Mouse (Mus musculus): ENCODE data around the gene Mrps12.
"Not testable (repeated sequence)": the region's sequence is repeated elsewhere in the genome, so short reads cannot be mapped to it uniquely, and the experiment has no call there.

Mrps12 gene

DNA sequence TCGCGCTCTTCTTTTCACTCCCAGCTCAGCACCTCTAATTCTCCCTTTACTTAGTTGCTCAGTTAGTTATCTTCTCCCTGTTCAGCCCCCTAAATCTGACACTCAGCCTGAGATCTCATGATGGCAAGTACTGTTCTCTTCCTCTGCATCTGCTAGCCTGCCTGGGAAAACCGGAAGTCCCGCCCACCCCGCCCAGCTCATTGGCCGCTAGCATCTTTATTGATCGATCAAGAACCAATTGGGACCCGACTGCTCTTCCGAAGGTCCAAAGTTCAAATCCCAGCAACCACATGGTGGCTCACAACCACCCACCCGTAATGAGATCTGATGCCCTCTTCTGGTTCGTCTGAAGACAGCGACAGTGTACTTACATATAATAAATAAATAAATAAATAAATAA is 40.3 kb downstream of the Mrps12 start:
- DNase-seq, result not testable (repeated sequence)

DNA sequence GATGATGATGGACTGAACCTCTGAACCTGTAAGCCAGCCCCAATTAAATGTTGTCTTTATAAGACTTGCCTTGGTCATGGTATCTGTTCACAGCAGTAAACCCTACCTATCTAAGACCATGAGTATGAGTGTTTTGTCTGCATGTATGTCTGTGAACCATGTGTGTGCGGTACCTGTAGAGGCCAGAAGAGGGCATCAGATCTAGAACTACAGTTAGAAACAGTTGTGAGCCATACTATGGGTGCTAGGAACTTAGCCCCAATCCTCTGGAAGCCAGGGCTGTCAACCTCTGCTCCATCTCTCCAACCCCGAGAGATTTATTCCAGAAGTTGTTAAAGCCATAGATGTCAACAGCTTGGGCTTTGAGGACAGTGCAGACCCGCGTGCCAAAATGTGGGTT is 41.4 kb downstream of the Mrps12 start:
- DNase-seq, result no peak

DNA sequence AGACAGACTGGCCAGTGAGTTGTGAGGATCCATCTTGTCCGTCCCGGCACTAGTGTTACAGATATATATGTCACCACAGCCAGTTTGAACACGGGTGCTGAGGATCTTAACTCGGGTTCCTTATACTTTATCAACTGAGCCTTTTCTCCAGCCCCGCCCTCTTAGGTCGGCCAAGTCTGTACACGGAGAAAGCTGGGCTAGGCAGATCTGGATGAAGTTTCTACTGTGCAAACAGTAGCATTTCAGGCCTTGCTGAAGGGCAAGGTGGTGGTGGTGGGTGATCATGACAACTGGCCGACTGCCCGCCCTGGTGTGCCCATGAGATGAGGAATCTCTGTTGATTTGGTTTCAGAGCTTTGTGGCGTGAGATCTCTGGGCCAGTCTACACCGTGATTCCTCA is 44.3 kb downstream of the Mrps12 start:
- no peak for DNase-seq

DNA sequence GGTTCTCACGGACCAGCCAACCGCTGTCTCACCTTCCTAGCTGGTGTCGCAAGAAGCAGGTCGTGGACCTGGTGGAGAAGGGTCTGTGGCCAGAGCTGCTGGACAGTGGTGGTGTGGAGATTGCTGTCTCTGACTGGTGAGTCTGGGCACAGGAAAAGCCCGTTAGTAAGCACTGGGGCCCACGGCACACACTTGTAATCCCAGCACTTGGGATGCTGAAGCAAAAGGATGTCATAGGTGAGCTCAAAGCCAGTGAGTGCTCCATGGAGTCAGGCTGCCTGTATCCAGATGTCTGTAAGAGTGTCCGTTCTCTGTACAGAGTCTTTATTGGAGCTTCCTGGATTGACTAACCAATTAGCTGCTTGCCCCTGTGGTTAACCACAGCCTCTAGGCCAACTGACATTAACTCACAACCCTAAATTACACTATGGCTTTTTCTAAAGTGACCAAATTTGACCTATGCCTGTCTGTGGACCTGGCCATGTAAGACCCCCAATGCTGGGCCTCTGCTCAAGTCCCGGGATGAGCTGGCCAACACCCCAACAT is 46.6 kb downstream of the Mrps12 start:
- no peak for DNase-seq

DNA sequence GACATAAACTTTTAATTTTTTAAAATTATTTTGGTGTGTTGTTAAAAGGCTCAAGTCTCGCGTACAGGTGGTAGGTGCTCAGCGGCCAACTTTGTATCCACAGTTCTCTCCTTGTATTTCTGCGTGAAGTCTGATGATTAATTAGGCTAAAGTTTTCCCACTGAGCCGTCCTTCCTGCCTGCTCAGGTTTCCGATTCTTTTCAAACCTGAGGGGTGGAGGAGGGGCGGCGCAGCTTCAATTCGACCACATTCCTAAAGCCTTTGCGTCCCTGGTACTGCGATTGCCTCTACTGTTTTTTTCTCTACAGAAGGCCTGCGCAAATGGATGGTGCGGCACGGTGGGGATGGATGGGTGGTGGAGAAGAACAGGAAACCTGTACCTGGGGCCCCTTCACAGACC is 47.2 kb downstream of the Mrps12 start:
- peak; percentile 72 for DNase-seq

DNA sequence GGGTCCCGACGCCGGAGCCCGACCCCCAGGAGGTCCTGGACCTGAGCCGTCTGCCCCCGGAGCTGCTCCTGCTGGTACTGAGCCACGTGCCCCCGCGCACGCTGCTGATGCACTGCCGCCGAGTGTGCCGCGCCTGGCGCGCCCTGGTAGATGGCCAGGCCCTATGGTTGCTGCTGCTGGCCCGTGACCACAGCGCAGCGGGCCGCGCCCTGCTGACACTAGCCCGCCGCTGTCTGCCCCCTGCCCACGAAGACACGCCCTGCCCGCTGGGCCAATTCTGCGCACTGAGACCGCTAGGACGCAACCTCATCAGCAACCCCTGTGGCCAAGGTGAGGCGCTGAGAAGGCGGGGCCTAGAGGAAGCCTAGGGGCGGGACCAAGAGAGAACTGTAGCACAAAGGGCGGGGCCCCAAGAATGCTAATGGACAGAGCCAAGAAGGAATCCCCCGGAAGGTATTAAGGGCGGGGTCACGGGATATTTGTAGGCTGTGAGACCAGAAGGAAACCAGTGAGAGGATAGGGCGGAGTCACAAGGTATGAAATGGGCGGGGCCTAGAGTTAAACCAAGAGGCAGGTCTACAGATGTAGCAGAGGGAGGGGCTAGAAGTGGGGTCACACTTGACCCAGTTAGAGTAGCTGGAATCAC is 48.2 kb downstream of the Mrps12 start:
- peak; percentile 87 for DNase-seq

DNA sequence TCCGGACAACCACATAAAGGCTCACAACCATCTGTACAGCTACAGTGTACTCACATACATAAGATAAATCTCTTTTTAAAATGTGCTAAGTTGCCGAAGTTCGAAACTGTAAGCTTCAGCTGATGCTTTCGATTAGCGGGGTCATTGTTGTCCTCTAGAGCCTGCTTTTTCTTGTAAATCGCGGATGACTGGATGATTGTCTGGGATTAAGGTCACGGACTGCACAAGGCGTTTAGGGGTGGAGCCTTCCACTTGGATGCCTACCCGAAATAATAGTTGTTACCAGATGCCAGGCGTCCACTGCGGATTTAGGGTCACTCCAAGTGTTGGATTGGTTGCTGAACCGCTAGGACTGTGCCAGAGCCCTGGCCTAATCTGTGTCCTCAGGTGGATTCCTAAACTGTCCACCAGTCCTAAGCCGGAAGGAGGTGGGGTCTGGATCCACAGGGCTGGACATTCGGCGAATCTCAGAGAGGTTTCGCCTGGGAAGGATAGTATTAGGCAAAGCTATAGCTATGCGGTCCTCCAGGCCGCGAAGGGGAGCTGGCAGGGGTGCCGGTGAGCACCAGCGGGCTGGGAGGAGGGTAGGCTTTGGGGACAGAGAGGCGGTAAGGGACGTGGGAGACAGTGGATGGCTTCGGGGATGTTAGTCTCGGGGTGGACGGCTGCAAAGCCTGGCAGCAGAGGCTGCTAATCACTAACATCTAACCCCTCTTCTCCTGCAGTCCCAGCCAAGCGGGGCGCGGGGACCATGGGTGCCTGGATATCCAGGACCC is 48.9 kb downstream of the Mrps12 start, which contains the start of gene Fbxo27:
TSS of gene Fbxo27 (plus strand) at position 305 of the 776 bp plus-strand sequence.
- DNase-seq, result peak; percentile 50

DNA sequence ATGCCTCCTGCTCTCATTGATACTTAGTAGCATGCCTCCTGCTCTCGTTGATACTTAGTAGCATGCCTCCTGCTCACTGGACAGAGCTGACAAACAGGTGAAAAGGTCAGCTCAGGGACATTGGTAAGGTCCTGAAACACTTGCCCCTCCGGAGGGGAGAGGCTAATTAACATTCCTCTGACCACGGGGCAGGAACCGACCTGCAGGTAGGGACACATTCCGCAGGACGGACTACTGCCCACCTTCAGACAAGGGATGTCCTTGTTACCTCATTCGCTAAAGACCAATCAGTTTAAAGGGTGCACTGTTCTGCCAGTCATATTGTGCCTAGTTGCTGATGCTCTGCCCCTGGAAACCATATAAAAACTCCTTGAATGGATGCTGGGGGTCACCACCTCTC is 50.5 kb downstream of the Mrps12 start:
- no peak for DNase-seq

Measured in embryo, embryonic 11 days (tissue).